Mouse (Mus musculus): ENCODE measurements around the gene Aicda.

- TF ChIP-seq CTCF (IDR thresholded peaks at IDR 0.05; ENCODE audit: low read depth) = no peak
- no peak for TF ChIP-seq EP300 (IDR thresholded peaks at IDR 0.05; ENCODE audit: low read depth)
Observed at GRCm38 (mm10) chr6:122579086-122579485, 25.5 kb downstream of the Aicda start.

Measured in liver, embryonic 14.5 days (tissue).